Mouse (Mus musculus): ENCODE data around the gene Mtus2.

- TF ChIP-seq CHD2 (IDR thresholded peaks at IDR 0.05; ENCODE audit: low read depth, low read length) (no peak), ZC3H11A (IDR thresholded peaks at IDR 0.05; ENCODE audit: borderline replicate concordance, low read depth, low read length) (no peak), ZNF384 (IDR thresholded peaks at IDR 0.05; ENCODE audit: low read depth, low read length) (no peak), MAFK (IDR thresholded peaks at IDR 0.05; ENCODE audit: insufficient read depth, low read depth, low read length) (no peak), HCFC1 (IDR thresholded peaks at IDR 0.05; ENCODE audit: borderline replicate concordance, insufficient read depth, low read length) (no peak)
Measured at GRCm38 (mm10) chr5:148245386-148245785, 288.3 kb downstream of the Mtus2 start.
